Mouse (Mus musculus) gastrocnemius, adult 2 months (tissue): ENCODE data around the gene Ccdc88a. TPM values are rescaled to one million over a fixed set of nuclear protein-coding genes. Genes with fewer than 3 reads are reported as not detected.

ENCODE experiments used
- DNase-seq: peaks from one replicate; pipeline ENCODE4 v3.0.0; 2022
- H3K27ac ChIP-seq: fragments of 200-600 bp; 2 replicates; pipeline ENCODE4 v1.8.1; 2022; ENCODE audit warnings: mild to moderate bottlenecking
- H3K4me3 ChIP-seq: fragments of 200-600 bp; 2 replicates; pipeline ENCODE4 v1.8.1; 2022; ENCODE audit warnings: mild to moderate bottlenecking, moderate library complexity
- CTCF ChIP-seq: fragments of 200-600 bp; IDR thresholded peaks from 2 replicates; pipeline ENCODE4 v1.8.1; 2022; ENCODE audit warnings: antibody characterized with exemption, mild to moderate bottlenecking, moderate library complexity
- intact Hi-C: fragments of 180-260 bp; cut with DNase I; formaldehyde crosslinking; loops from one replicate; pipeline ENCODE4 v1.15.1; 2025
- total RNA-seq, 2 experiments: library from RNA; stranded (reverse); gene quantifications; 2 replicates each; pipeline ENCODE4 v1.2.3; 2021

Ccdc88a gene
- total RNA-seq, 2 experiments from 2014 or later = 2.0 to 3.2 TPM

- H3K4me3 ChIP-seq = peak overlapping the region; percentile 96
- no peak for DNase-seq
- TF ChIP-seq CTCF = no peak
- intact Hi-C loops = loop anchor here (1.0 to 10.0 kb wide), 3 partner anchors 20 to 478 kb away; partner anchors contain the start of genes Eml6, Mtif2 and Rtn4
- H3K27ac ChIP-seq = peak overlapping the region; percentile 94; the same call in 1 of the 2 replicates
Measured at GRCm38 (mm10) chr11:29546762-29547161, 173.3 kb downstream of the Ccdc88a start.

- peak overlapping the region; percentile 94 for H3K27ac ChIP-seq
- no peak for TF ChIP-seq CTCF
- no peak for DNase-seq
- peak overlapping the region; percentile 96 for H3K4me3 ChIP-seq
- intact Hi-C loops = loop anchor here (1.0 to 10.0 kb wide), 3 partner anchors 21 to 478 kb away; partner anchors contain the start of genes Eml6, Mtif2 and Rtn4
Measured at GRCm38 (mm10) chr11:29547249-29547751, 173.8 kb downstream of the Ccdc88a start.

GRCm38 (mm10) chr11:29547752-29548503 lies 174.5 kb downstream of the Ccdc88a start, which contains the start of the genes Clhc1 and Rps27a:
Gene Clhc1 (plus strand): TSS chr11:29547950.
Gene Rps27a (minus strand): TSS chr11:29548109.
- TF ChIP-seq CTCF = peak; percentile 20; the same call in 1 of the 2 replicates
- H3K4me3 ChIP-seq = peak within 1 kb of the TSS; percentile 96
- peak; percentile 97 for DNase-seq
- peak within 1 kb of the TSS; percentile 94 for H3K27ac ChIP-seq
- intact Hi-C loops = loop anchor here (1.0 to 10.0 kb wide), 3 partner anchors 22 to 477 kb away; partner anchors contain the start of genes Eml6, Mtif2 and Rtn4

- intact Hi-C loops = loop anchor here (10.0 kb wide), 1 partner anchor 476 kb away; the partner anchor contains the start of gene Eml6
- H3K27ac ChIP-seq = peak overlapping the region; percentile 94
Measured at GRCm38 (mm10) chr11:29548504-29549424, 175.3 kb downstream of the Ccdc88a start.

GRCm38 (mm10) chr11:29549425-29549778 lies 175.9 kb downstream of the Ccdc88a start:
- H3K27ac ChIP-seq = no peak overlapping the region
- no peak overlapping the region for H3K4me3 ChIP-seq
- no peak for DNase-seq
- intact Hi-C loops = loop anchor here (10.0 kb wide), 1 partner anchor 475 kb away; the partner anchor contains the start of gene Eml6
- TF ChIP-seq CTCF = no peak; the same call in 1 of the 2 replicates

More at GRCm38 (mm10) chr11:29548504-29549424, 175.3 kb downstream of the Ccdc88a start:
- H3K4me3 ChIP-seq = peak overlapping the region; percentile 96
- no peak for TF ChIP-seq CTCF
- no peak for DNase-seq

Other genes starting within 250 kb of the Ccdc88a start
- gene Pnpt1, start 242.9 kb upstream of the Ccdc88a start, total RNA-seq = 10 to 100 TPM; 11.8 to 16.7 TPM
- gene Ppp4r3b, start 200.8 kb upstream of the Ccdc88a start, total RNA-seq = 10 to 100 TPM; 25.9 to 33.0 TPM
- gene Cfap36, start 126.2 kb upstream of the Ccdc88a start, total RNA-seq = 1 to 10 TPM; 7.8 to 8.2 TPM
- gene Prorsd1, start 141.4 kb downstream of the Ccdc88a start, total RNA-seq = 10 to 100 TPM; 23.7 to 24.2 TPM
- 10 to 100 TPM; 21.5 to 32.1 TPM for gene Mtif2, start 152.8 kb downstream of the Ccdc88a start, total RNA-seq
- gene Clhc1, start 174.3 kb downstream of the Ccdc88a start, total RNA-seq = not detected
- gene Rps27a, start 174.5 kb downstream of the Ccdc88a start, total RNA-seq = 100 to 1,000 TPM; 336 to 416 TPM